Mouse (Mus musculus) hindbrain, embryonic 12.5 days (tissue): ENCODE data around the gene Tmem230. TPM values are rescaled to one million over a fixed set of nuclear protein-coding genes. Genes with fewer than 3 reads are reported as not detected.

ENCODE experiments used
- ATAC-seq: fragments of 200-750 bp; cut with Nextera tagmentation; 2 replicates; pipeline ENCODE4 v1.8.0; 2017; ENCODE audit warnings: moderate TSS enrichment; ENCODE audit not compliant: low FRiP score
- H3K27ac ChIP-seq: fragments of 300-500 bp; sonication (generic); 2 replicates; pipeline ENCODE4 v1.5.1; 2016; ENCODE audit warnings: mild to moderate bottlenecking
- H3K27me3 ChIP-seq: fragments of 300-500 bp; sonication (generic); 2 replicates; pipeline ENCODE4 v1.6.1; 2016; ENCODE audit warnings: mild to moderate bottlenecking
- H3K36me3 ChIP-seq: fragments of 300-500 bp; sonication (generic); 2 replicates; pipeline ENCODE4 v1.6.1; 2016; ENCODE audit warnings: mild to moderate bottlenecking
- H3K4me1 ChIP-seq: fragments of 300-500 bp; sonication (generic); 2 replicates; pipeline ENCODE4 v1.6.1; 2016
- H3K4me2 ChIP-seq: fragments of 300-500 bp; sonication (generic); replicated peaks from 2 replicates; pipeline ENCODE4 v1.6.1; 2016; ENCODE audit warnings: mild to moderate bottlenecking
- H3K4me3 ChIP-seq: fragments of 300-500 bp; sonication (generic); 2 replicates; pipeline ENCODE4 v1.5.1; 2016; ENCODE audit warnings: mild to moderate bottlenecking
- H3K9ac ChIP-seq: fragments of 300-500 bp; sonication (generic); 2 replicates; pipeline ENCODE4 v1.6.1; 2016; ENCODE audit warnings: mild to moderate bottlenecking, moderate library complexity
- H3K9me3 ChIP-seq: fragments of 300-500 bp; sonication (generic); replicated peaks from 2 replicates; pipeline ENCODE4 v1.6.1; 2016; ENCODE audit warnings: mild to moderate bottlenecking
- WGBS: fragments of 180-500 bp; shearing (Covaris S2); methylation state at CpG from one replicate; pipeline ENCODE4 v1.1.7; 2016; 5-methylcytosine and 5-hydroxymethylcytosine counted together
- polyA plus RNA-seq: library from polyadenylated mRNA; unstranded; fragments of >200 nt; fragmentation: Nextera tagmentation; extraction: Ambion mirVana; gene quantifications from 2 replicates; pipeline ENCODE4 v1.2.1, GENCODE M21; 2016

The Tmem230 gene
- polyA plus RNA-seq, 1 experiment from 2014 or later, result 56.5 TPM

DNA sequence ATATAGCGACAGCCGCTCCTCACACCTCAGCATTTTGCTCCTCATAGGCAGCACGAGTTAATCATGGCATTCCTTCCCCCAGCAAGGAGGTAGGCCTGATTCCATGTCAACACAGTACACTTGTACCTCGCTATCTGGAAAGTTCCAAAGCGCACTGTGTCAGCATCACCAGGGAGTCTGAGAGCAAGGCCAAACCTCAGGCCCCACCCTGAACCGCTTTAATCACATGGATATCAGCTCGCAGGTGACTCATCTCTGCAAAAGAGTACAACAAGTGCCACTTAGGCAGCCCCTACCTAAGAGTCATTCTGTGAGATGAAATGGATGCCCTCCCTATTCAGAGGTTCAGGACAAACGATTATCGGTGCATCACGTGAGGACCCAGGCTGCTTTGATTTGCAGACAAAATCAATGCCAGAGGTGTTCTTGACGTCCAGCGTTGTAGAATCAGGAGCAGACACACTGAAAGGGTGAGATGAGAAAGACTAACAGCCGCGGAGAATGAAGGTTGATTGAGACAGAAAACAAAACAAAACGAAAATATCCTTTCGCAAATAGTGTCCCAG lies 41.2 kb downstream of the Tmem230 start:
- no peak overlapping the region for H3K27ac ChIP-seq
- H3K9ac ChIP-seq, result no peak overlapping the region
- H3K36me3 ChIP-seq, result no peaks in the 10 kb centered on the region
- WGBS, result 88% methylated on average over 16 of the region's 16 CpGs
- H3K4me1 ChIP-seq, result no peaks in the 10 kb centered on the region
- H3K9me3 ChIP-seq, result no peaks in the 10 kb centered on the region
- no peaks in the 10 kb centered on the region for H3K27me3 ChIP-seq
- ATAC-seq, result no peak
- no peak overlapping the region for H3K4me3 ChIP-seq
- H3K4me2 ChIP-seq, result no peak overlapping the region

DNA sequence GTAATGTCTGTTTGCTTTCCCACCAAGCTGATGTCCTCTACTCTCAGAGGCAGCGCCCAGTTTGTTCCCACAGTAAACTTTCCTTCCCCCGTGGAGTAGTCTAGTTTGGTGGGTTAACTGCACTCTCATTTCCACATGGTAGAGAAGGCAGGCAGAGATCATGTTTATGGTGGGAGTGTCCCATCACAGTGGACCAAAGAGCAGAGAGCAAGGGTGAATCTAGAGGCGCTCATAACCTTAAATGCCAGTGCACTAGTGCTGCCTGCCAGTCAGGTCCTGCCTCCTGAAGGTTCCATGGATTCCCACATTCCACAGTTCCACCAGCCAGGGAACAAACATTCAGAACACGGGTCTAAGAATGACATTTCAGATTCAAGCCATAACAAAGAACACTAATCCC lies 42.1 kb downstream of the Tmem230 start:
- H3K9me3 ChIP-seq, result no peaks in the 10 kb centered on the region
- H3K9ac ChIP-seq, result no peak overlapping the region
- no peaks in the 10 kb centered on the region for H3K4me1 ChIP-seq
- WGBS, result 83% methylated on average over 4 of the region's 4 CpGs
- H3K4me3 ChIP-seq, result no peak overlapping the region
- H3K4me2 ChIP-seq, result no peak overlapping the region
- no peak for ATAC-seq
- H3K36me3 ChIP-seq, result no peaks in the 10 kb centered on the region
- no peak overlapping the region for H3K27ac ChIP-seq
- no peaks in the 10 kb centered on the region for H3K27me3 ChIP-seq

DNA sequence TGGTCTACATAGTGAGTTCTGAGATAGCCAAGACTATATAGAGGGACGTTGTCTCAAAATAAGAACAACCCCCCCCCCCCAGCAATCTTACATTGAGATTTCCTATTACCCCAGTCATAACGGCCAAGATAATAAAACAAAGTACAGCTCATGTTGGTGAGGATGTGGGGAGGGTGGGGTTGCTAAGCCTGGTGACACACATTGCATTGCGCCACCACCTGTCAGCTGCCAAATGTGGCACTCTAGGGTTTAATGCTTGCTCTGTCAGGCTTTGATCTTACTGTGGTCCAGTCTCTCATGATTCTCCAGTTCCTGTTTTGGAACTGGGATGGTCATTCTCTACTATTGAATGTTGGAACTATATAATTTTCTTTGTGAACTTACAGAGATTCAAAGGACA lies 43.8 kb downstream of the Tmem230 start:
- no peaks in the 10 kb centered on the region for H3K36me3 ChIP-seq
- H3K9ac ChIP-seq, result no peak overlapping the region
- 86% methylated on average over 3 of the region's 3 CpGs for WGBS
- no peaks in the 10 kb centered on the region for H3K9me3 ChIP-seq
- no peak overlapping the region for H3K4me2 ChIP-seq
- no peak overlapping the region for H3K4me3 ChIP-seq
- ATAC-seq, result no peak
- no peaks in the 10 kb centered on the region for H3K27me3 ChIP-seq
- no peaks in the 10 kb centered on the region for H3K4me1 ChIP-seq
- H3K27ac ChIP-seq, result no peak overlapping the region

DNA sequence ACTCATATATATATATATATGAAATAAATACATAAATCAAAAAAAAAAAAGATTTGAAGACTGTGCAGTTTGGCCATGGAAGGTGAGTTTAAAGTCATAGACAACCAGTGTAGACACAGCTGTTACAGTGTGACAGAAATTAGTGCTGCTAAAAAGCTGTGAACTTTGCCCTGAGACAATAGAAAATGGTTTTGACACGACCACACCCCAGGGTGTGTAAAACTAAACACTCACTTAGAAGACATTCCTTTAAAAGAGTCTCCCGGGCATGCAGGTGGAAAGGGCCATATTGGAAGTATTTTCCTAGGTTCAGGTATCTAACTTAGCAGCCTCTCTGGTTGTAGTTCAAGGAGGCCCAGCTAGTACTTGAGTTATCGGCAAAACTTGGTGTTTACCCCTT lies 44.4 kb downstream of the Tmem230 start:
- Histone ChIP-seq H3K36me3 (no peaks in the 10 kb centered on the region), H3K4me3 (no peak overlapping the region), H3K27me3 (no peaks in the 10 kb centered on the region), H3K4me1 (no peaks in the 10 kb centered on the region), H3K27ac (no peak overlapping the region), H3K9me3 (no peaks in the 10 kb centered on the region), H3K4me2 (no peak overlapping the region), H3K9ac (no peak overlapping the region)
- no peak for ATAC-seq
- WGBS, result 76% methylated on average over 3 of the region's 3 CpGs

DNA sequence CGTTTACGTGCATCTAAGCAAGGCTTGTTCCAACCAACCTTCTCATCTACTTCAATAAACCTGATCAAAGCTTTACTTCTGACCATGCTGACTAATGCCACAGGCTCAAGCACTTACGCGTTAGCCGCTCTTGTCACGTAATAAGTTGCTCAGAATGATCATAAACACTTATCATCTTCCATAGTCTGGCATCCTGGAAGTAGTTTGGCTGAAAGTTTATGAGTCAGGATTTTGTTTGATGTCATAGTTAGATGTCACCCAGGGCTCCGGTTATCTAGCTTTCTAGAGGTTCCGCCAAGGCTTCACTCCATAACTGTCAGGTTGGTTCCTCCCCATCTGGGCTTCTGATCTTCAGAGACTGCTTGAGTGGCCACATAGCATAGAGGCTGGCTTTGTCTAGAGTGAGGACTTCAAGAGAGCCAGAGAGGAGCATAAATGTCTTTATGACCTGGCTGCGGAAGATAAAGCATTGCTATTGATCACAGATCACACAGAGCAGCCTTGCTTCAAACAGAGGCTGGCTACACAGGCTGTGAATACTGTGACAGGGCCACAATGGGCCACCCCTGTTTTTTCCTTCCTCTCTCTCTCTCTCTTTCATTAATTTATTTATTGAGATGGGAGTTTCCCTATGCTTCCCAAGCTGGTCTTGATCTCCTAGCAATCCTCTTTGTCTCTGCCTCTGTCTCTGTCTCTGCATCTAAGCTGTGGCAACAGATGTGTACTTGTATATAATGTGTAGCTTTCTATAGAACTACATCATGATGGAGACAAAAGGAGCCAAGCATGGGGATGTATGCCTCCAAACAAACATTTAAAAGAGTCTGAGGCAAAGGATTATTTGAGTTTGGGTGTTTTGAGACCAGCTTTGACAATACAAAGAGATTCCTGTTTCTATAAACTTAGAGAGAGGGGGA lies 49.3 kb downstream of the Tmem230 start:
- Histone ChIP-seq H3K36me3 (no peaks in the 10 kb centered on the region), H3K27me3 (no peaks in the 10 kb centered on the region), H3K9ac (no peak overlapping the region), H3K9me3 (no peaks in the 10 kb centered on the region), H3K4me3 (no peak overlapping the region), H3K4me1 (no peaks in the 10 kb centered on the region), H3K4me2 (no peak overlapping the region), H3K27ac (no peak overlapping the region)
- no peak for ATAC-seq
- 82% methylated on average over 9 of the region's 9 CpGs for WGBS

DNA sequence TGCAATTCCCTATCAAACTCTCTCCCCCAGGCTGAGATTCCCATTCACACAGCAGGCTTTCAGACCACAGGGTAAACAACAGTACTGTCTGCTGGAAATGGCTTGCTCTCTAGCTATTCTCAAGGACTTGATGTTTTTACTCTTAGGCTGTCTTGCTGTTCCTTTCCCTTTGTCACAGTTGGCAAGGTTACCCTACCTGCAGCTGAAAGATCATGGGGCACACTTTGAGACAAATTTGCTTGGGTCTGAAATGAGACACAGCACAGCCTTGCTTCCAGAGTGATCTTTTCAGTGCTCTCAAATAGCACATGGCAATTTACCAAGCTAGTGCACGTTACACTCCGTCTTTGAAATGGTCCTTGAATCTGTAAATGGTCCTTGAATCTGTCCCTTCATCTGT lies 52.0 kb downstream of the Tmem230 start:
- no peak for ATAC-seq
- H3K27ac ChIP-seq, result no peak overlapping the region
- H3K36me3 ChIP-seq, result no peaks in the 10 kb centered on the region
- H3K27me3 ChIP-seq, result no peaks in the 10 kb centered on the region
- no peak overlapping the region for H3K9ac ChIP-seq
- no peak overlapping the region for H3K4me2 ChIP-seq
- H3K4me3 ChIP-seq, result no peak overlapping the region
- H3K9me3 ChIP-seq, result no peaks in the 10 kb centered on the region
- WGBS, result 80% methylated on average over 2 of the region's 2 CpGs
- no peaks in the 10 kb centered on the region for H3K4me1 ChIP-seq

DNA sequence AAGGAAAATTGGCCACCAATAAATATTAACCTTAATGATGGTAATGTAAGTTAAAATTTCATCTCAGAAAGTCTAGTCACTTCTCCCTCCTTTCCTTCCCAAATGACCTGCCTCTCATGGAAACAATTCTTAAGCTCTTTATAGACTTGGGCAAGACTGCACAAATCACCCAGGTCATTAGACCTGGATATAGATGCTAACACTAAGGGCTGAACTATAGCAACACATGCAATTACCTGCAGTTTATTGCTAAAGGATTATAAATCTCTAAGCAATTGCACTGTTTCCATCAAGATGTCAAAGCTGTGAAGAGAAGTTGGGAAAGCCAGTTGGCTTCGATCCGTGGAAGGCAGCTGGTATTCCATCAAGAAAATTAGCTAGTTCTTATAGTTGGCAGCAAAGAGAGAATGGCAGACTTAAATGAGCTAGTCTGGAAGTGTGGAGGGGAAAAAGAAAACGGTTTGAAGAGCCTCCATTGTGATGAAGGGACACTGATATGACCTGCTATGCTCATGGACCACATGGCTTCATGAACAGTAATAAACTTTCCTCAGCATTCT lies 56.9 kb downstream of the Tmem230 start:
- H3K27me3 ChIP-seq, result no peaks in the 10 kb centered on the region
- no peak overlapping the region for H3K27ac ChIP-seq
- no peaks in the 10 kb centered on the region for H3K9me3 ChIP-seq
- H3K4me1 ChIP-seq, result no peaks in the 10 kb centered on the region
- no peak overlapping the region for H3K4me3 ChIP-seq
- 85% methylated on average over 3 of the region's 3 CpGs for WGBS
- ATAC-seq, result no peak
- H3K9ac ChIP-seq, result no peak overlapping the region
- H3K36me3 ChIP-seq, result no peaks in the 10 kb centered on the region
- no peak overlapping the region for H3K4me2 ChIP-seq

Other genes starting within 250 kb of the Tmem230 start
- gene Rassf2, start 217.5 kb downstream of the Tmem230 start, polyA plus RNA-seq, result 29.2 and 30.9 TPM in 2 replicates
- gene Slc23a2, start 102.7 kb downstream of the Tmem230 start, polyA plus RNA-seq, result 17.1 and 19.8 TPM in 2 replicates
- 173 and 178 TPM in 2 replicates for gene Pcna, start 5.5 kb upstream of the Tmem230 start, polyA plus RNA-seq
- gene Cds2, start 15.3 kb upstream of the Tmem230 start, polyA plus RNA-seq, result 41.6 and 43.7 TPM in 2 replicates
- gene Prokr2, start 137.6 kb upstream of the Tmem230 start, polyA plus RNA-seq, result 1.1 and 1.4 TPM in 2 replicates